Mouse (Mus musculus) stomach, postnatal 0 days (tissue): ENCODE measurements around the gene Ap3d1. TPM values are rescaled to one million over a fixed set of nuclear protein-coding genes. Genes with fewer than 3 reads are reported as not detected.
A peak's percentile ranks its signal among the peaks of the same experiment; 100 is the strongest.

Source experiments
- ATAC-seq: fragments of 200-750 bp; cut with Nextera tagmentation; 2 replicates; pipeline ENCODE4 v1.8.0; 2017; ENCODE audit not compliant: low FRiP score, low TSS enrichment
- DNase-seq: peaks from one replicate; pipeline ENCODE4 v3.0.0-alpha.2; 2016; ENCODE audit warnings: low spot score
- H3K27ac ChIP-seq: fragments of 300-500 bp; sonication (generic); replicated peaks from 2 replicates; pipeline ENCODE4 v1.5.1; 2014; ENCODE audit warnings: mild to moderate bottlenecking, control low read depth
- H3K27me3 ChIP-seq: fragments of 300-500 bp; sonication (generic); 2 replicates; pipeline ENCODE4 v1.6.1; 2014; ENCODE audit warnings: low read length; ENCODE audit not compliant: control insufficient read depth, insufficient read depth
- H3K36me3 ChIP-seq: fragments of 300-500 bp; sonication (generic); 2 replicates; pipeline ENCODE4 v1.6.1; 2014; ENCODE audit warnings: low read length, mixed read lengths; ENCODE audit not compliant: control insufficient read depth, insufficient read depth
- H3K4me1 ChIP-seq: fragments of 300-500 bp; sonication (generic); replicated peaks from 2 replicates; pipeline ENCODE4 v1.6.1; 2014; ENCODE audit warnings: antibody characterized with exemption; ENCODE audit not compliant: control insufficient read depth, insufficient read depth
- H3K4me2 ChIP-seq: fragments of 300-500 bp; sonication (generic); replicated peaks from 2 replicates; pipeline ENCODE4 v1.6.1; 2014; ENCODE audit warnings: low read depth, mild to moderate bottlenecking, control low read depth, moderate library complexity
- H3K4me3 ChIP-seq: fragments of 300-500 bp; sonication (generic); 2 replicates; pipeline ENCODE4 v1.5.1; 2014; ENCODE audit warnings: low read depth, low read length, control low read depth
- H3K9ac ChIP-seq: fragments of 300-500 bp; sonication (generic); 2 replicates; pipeline ENCODE4 v1.6.1; 2014; ENCODE audit warnings: mild to moderate bottlenecking, low read length, control low read depth, mixed read lengths
- H3K9me3 ChIP-seq: fragments of 300-500 bp; sonication (generic); 2 replicates; pipeline ENCODE4 v1.6.1; 2016; ENCODE audit warnings: low read length; ENCODE audit not compliant: control insufficient read depth
- CTCF ChIP-seq: IDR thresholded peaks from 2 replicates; pipeline ENCODE4 v1.5.1; 2016; ENCODE audit warnings: antibody characterized with exemption, low read depth, mild to moderate bottlenecking, moderate library complexity
- EP300 ChIP-seq: optimal IDR thresholded peaks from 2 replicates; pipeline ENCODE3; 2016; ENCODE audit warnings: antibody characterized with exemption
- WGBS: fragments of 180-500 bp; shearing (Covaris S2); extraction: QIAGEN DNeasy Blood & Tissue Kit; methylation state at CpG from one replicate; pipeline ENCODE4 v1.1.7; 2014; 5-methylcytosine and 5-hydroxymethylcytosine counted together
- polyA plus RNA-seq: library from polyadenylated mRNA; unstranded; fragments of >200 nt; fragmentation: Nextera tagmentation; extraction: Ambion mirVana; gene quantifications from 2 replicates; pipeline ENCODE4 v1.2.1, GENCODE M21; 2015

The Ap3d1 gene
- polyA plus RNA-seq, 1 experiment from 2014 or later, result 38.7 TPM

GRCm38 (mm10) chr10:80751188-80751832, 9.2 kb upstream of the Ap3d1 start:
- no peaks in the 10 kb centered on the region for H3K36me3 ChIP-seq

GRCm38 (mm10) chr10:80748609-80749008, 6.5 kb upstream of the Ap3d1 start:
- Histone ChIP-seq H3K9me3 (no peaks in the 10 kb centered on the region), H3K4me2 (no peak overlapping the region), H3K4me3 (no peak overlapping the region), H3K4me1 (peaks cover 6% of the 10 kb centered on the region), H3K36me3 (no peaks in the 10 kb centered on the region), H3K27ac (no peak overlapping the region), H3K27me3 (no peaks in the 10 kb centered on the region), H3K9ac (no peak overlapping the region)
- ATAC-seq (no peak), DNase-seq (peak; percentile 72)
- WGBS, result 8% methylated on average over 6 of the region's 6 CpGs
- no peak for TF ChIP-seq CTCF
- no peak for TF ChIP-seq EP300

More at GRCm38 (mm10) chr10:80751188-80751832, 9.2 kb upstream of the Ap3d1 start:
- Histone ChIP-seq H3K4me1 (peaks cover 10% of the 10 kb centered on the region), H3K27me3 (no peaks in the 10 kb centered on the region), H3K9ac (peak overlapping the region; percentile 45), H3K4me2 (peak overlapping the region; percentile 64), H3K9me3 (no peaks in the 10 kb centered on the region), H3K27ac (peak overlapping the region; percentile 95), H3K4me3 (peak overlapping the region; percentile 30)
- WGBS, result 3% methylated on average over 16 of the region's 16 CpGs
- peak; percentile 78 for DNase-seq
- TF ChIP-seq EP300 (peak; percentile 85), CTCF (peak; percentile 73)
- ATAC-seq, result peak; percentile 79

- H3K27ac ChIP-seq, result no peak overlapping the region
- H3K27me3 ChIP-seq, result no peaks in the 10 kb centered on the region
- H3K4me2 ChIP-seq, result no peak overlapping the region
- H3K4me3 ChIP-seq, result no peak overlapping the region
- no peaks in the 10 kb centered on the region for H3K36me3 ChIP-seq
- DNase-seq (peak; percentile 86), ATAC-seq (no peak)
- peaks cover 3% of the 10 kb centered on the region for H3K4me1 ChIP-seq
- no peaks in the 10 kb centered on the region for H3K9me3 ChIP-seq
- H3K9ac ChIP-seq, result no peak overlapping the region
- 8% methylated on average over 3 of the region's 3 CpGs for WGBS
- TF ChIP-seq EP300, result no peak
- TF ChIP-seq CTCF, result peak; percentile 98
Observed at GRCm38 (mm10) chr10:80747410-80747809, 5.3 kb upstream of the Ap3d1 start.

- no peaks in the 10 kb centered on the region for H3K9me3 ChIP-seq
- no peak overlapping the region for H3K27ac ChIP-seq
- 35% methylated on average over 5 of the region's 5 CpGs for WGBS
- H3K4me2 ChIP-seq, result no peak overlapping the region
- no peaks in the 10 kb centered on the region for H3K27me3 ChIP-seq
- no peak for TF ChIP-seq EP300
- TF ChIP-seq CTCF, result no peak
- no peaks in the 10 kb centered on the region; the same call in 1 of the 2 replicates for H3K36me3 ChIP-seq
- H3K4me1 ChIP-seq, result peaks cover 10% of the 10 kb centered on the region; the same call in 1 of the 2 replicates
- peak; percentile 87 for DNase-seq
- no peak overlapping the region for H3K4me3 ChIP-seq
- H3K9ac ChIP-seq, result no peak overlapping the region
- ATAC-seq, result peak; percentile 55
Observed at GRCm38 (mm10) chr10:80744262-80744661, 2.2 kb upstream of the Ap3d1 start.

GRCm38 (mm10) chr10:80741634-80742179, 357 bp downstream of the Ap3d1 start:
- peak overlapping the region; percentile 90 for H3K4me2 ChIP-seq
- WGBS, result 0% methylated on average over 46 of the region's 46 CpGs
- peak overlapping the region; percentile 97 for H3K9ac ChIP-seq
- peak overlapping the region; percentile 88 for H3K27ac ChIP-seq
- DNase-seq (no peak), ATAC-seq (no peak)
- peak overlapping the region; percentile 99 for H3K4me3 ChIP-seq
- H3K27me3 ChIP-seq, result no peaks in the 10 kb centered on the region
- no peaks in the 10 kb centered on the region; the same call in 1 of the 2 replicates for H3K36me3 ChIP-seq
- TF ChIP-seq CTCF (peak; percentile 8; the same call in 1 of the 2 replicates), EP300 (no peak)
- no peaks in the 10 kb centered on the region for H3K9me3 ChIP-seq
- H3K4me1 ChIP-seq, result peaks cover 10% of the 10 kb centered on the region; the same call in 1 of the 2 replicates

- Histone ChIP-seq H3K4me1 (peaks cover 10% of the 10 kb centered on the region; the same call in 1 of the 2 replicates), H3K4me3 (peak overlapping the region; percentile 99), H3K9ac (peak overlapping the region; percentile 97), H3K36me3 (no peaks in the 10 kb centered on the region; the same call in 1 of the 2 replicates), H3K4me2 (peak overlapping the region; percentile 90), H3K9me3 (no peaks in the 10 kb centered on the region), H3K27ac (peak overlapping the region; percentile 88), H3K27me3 (no peaks in the 10 kb centered on the region)
- TF ChIP-seq CTCF, result no peak
- no peak for TF ChIP-seq EP300
- DNase-seq (no peak), ATAC-seq (no peak)
- WGBS, result 8% methylated on average over 5 of the region's 5 CpGs
Observed at GRCm38 (mm10) chr10:80741146-80741545, 918 bp downstream of the Ap3d1 start.
